ENCODE assay signal across 7 mouse cellular contexts in the genomic region with DNA sequence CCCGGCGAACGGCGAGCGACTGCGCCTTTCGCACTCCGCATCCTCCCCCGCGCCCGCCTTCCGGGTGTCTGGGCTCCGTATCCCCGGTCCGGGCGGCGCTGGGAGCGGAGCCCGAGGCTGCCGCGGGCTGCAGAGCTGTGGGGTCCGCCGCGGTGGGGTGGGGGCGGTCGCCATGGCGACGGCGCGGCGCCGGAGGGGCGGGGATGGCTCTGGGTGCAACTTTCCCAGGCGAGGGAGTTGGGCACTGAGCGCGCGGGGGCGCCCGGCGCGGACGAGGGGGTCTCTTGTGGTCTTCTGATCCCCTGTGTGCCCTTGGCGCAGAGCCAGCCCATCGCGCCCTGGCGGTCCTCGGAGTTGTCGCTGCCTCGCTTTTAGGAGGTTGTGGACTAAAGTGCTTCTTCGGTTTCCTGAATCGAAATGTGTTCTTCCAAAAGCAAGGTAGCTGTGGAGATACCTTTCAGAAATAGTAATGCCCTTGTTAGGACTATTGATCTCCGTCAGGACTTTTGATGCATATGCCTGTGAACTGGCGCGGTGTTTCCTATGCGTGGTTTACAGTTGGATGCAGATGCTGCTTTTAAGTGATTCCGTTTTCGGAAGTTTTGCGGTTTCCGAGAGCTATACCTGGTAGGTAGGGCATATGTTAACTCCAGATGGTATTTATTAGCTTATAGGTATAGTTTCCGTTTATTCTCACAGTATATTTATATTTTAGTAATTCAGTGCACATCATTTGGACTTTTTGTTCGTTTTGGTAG. TPM values are rescaled to one million over a fixed set of nuclear protein-coding genes. Genes with fewer than 3 reads are reported as not detected.
DNase-seq lines count a peak whose midpoint lies in the region; ATAC-seq and TF ChIP-seq lines count a peak whose summit lies in the region.

No protein-coding gene starts in this region.

- peak overlapping the region; percentile 95 for H3K9ac ChIP-seq in MEL (ENCODE audit: control insufficient read depth, low read depth, low read length, poor library complexity, severe bottlenecking)
- peak overlapping the region; percentile 83 for H3K9ac ChIP-seq in forebrain, embryonic 13.5 days
- H3K9ac ChIP-seq in hindbrain, embryonic 12.5 days, result peak overlapping the region; percentile 73

- H3K79me2 ChIP-seq in MEL (ENCODE audit: control insufficient read depth, insufficient read depth, low read length, poor library complexity), result peaks cover 45% of the 10 kb centered on the region

- 0 out of 6 replicates have a peak, but pooled peaks of 1 of the 3 experiments have one; percentile 3 for TF ChIP-seq CTCF in MEL (IDR thresholded peaks at IDR 0.05 in 2 of 3, conservative IDR thresholded peaks at IDR 0.05 in 1 of 3; ENCODE audit: control insufficient read depth in 1 of 3, insufficient read depth in 1 of 3, low read depth in 2 of 3, low read length in 3 of 3, poor library complexity in 1 of 3, severe bottlenecking in 1 of 3)

- H3K36me3 ChIP-seq in MEL (ENCODE audit: control insufficient read depth in 1 of 2, insufficient read depth in 2 of 2, low read length in 2 of 2), result peaks cover 0 to 29% of the 10 kb centered on the region in 2 experiments; a peak in 2 of 4 replicates
- H3K36me3 ChIP-seq in forebrain, embryonic 13.5 days (ENCODE audit: poor library complexity, severe bottlenecking), result no peaks in the 10 kb centered on the region
- H3K36me3 ChIP-seq in hindbrain, embryonic 12.5 days, result no peaks in the 10 kb centered on the region

- no peaks in the 10 kb centered on the region for H3K9me3 ChIP-seq in MEL (replicated peaks; ENCODE audit: insufficient read depth, low read length)
- H3K9me3 ChIP-seq in forebrain, embryonic 13.5 days (replicated peaks), result no peaks in the 10 kb centered on the region
- no peaks in the 10 kb centered on the region for H3K9me3 ChIP-seq in hindbrain, embryonic 12.5 days (replicated peaks)

- WGBS in forebrain, embryonic 13.5 days, result 2% methylated on average over 58 of the region's 61 CpGs
- 1% methylated on average over 54 of the region's 61 CpGs for WGBS in hindbrain, embryonic 12.5 days

- intact Hi-C loops in left cerebral cortex, postnatal 10 days (cut with DNase I), result no loop called here

- peak overlapping the region; percentile 65 for H3K4me2 ChIP-seq in forebrain, embryonic 13.5 days
- H3K4me2 ChIP-seq in hindbrain, embryonic 12.5 days (replicated peaks), result peak overlapping the region; percentile 67

- TF ChIP-seq POLR2A in MEL (IDR thresholded peaks at IDR 0.05; ENCODE audit: control insufficient read depth in 1 of 2, insufficient read depth in 1 of 2, low read depth in 1 of 2, low read length in 2 of 2, poor library complexity in 1 of 2), result no peak

- TF ChIP-seq RAD21 in MEL (IDR thresholded peaks at IDR 0.05; ENCODE audit: low read depth, low read length), result no peak

- peak overlapping the region; percentile 68 for H3K27ac ChIP-seq in MEL (ENCODE audit: control insufficient read depth, low read depth, low read length)
- peak overlapping the region; percentile 92 for H3K27ac ChIP-seq in forebrain, embryonic 13.5 days
- H3K27ac ChIP-seq in hindbrain, embryonic 12.5 days, result peak overlapping the region; percentile 93

- peak; percentile 75 for DNase-seq in MEL (ENCODE audit: low read depth, low spot score)
- DNase-seq in brain, embryonic 18.5 days (ENCODE audit: low read depth, low spot score), result peak; percentile 34
- DNase-seq in left cerebral cortex, postnatal 10 days (ENCODE audit: extremely low spot score in 1 of 2, low spot score in 2 of 2), result peak; percentile 64 to 89
- DNase-seq in skeletal muscle tissue, adult 2 months (ENCODE audit: low read depth, low spot score), result peak; percentile 38

- 0 out of 4 replicates have a peak, but pooled peaks of 1 of the 2 experiments have one; percentile 17 for TF ChIP-seq EP300 in MEL (IDR thresholded peaks at IDR 0.05; ENCODE audit: low read depth in 1 of 2, low read length in 2 of 2)

- H3K27me3 ChIP-seq in MEL (ENCODE audit: control insufficient read depth in 1 of 2, insufficient read depth in 2 of 2, low read length in 2 of 2), result no peaks in the 10 kb centered on the region
- no peaks in the 10 kb centered on the region for H3K27me3 ChIP-seq in forebrain, embryonic 13.5 days
- no peaks in the 10 kb centered on the region for H3K27me3 ChIP-seq in hindbrain, embryonic 12.5 days

- ATAC-seq in forebrain, embryonic 13.5 days, result peak; percentile 94
- ATAC-seq in hindbrain, embryonic 12.5 days (ENCODE audit: low FRiP score), result peak; percentile 94
- ATAC-seq in megakaryocyte progenitor cell, adult 5-6 weeks (replicated peaks; ENCODE audit: poor library complexity), result peak; percentile 6

- H3K4me3 ChIP-seq in MEL (ENCODE audit: control insufficient read depth in 1 of 2, insufficient read depth in 1 of 2, low read depth in 2 of 2, low read length in 2 of 2), result peak overlapping the region; percentile 77 to 84
- H3K4me3 ChIP-seq in forebrain, embryonic 13.5 days, result peak overlapping the region; percentile 78
- peak overlapping the region; percentile 65 for H3K4me3 ChIP-seq in hindbrain, embryonic 12.5 days

- H3K4me1 ChIP-seq in MEL (ENCODE audit: control insufficient read depth in 1 of 2, insufficient read depth in 2 of 2, low read length in 2 of 2), result peaks cover 17 to 21% of the 10 kb centered on the region in 2 experiments
- H3K4me1 ChIP-seq in forebrain, embryonic 13.5 days, result peaks cover 25% of the 10 kb centered on the region
- peaks cover 10% of the 10 kb centered on the region for H3K4me1 ChIP-seq in hindbrain, embryonic 12.5 days

TF ChIP-seq in MEL, 35 proteins besides CTCF, POLR2A, EP300 and RAD21:
- TF ChIP-seq ZC3H11A (IDR thresholded peaks at IDR 0.05; ENCODE audit: low read depth, low read length) (no peak), MXI1 (IDR thresholded peaks at IDR 0.05; ENCODE audit: low read depth, low read length) (peak; percentile 61; the same call in 1 of the 2 replicates), UBTF (IDR thresholded peaks at IDR 0.05; ENCODE audit: borderline replicate concordance, insufficient read depth, low read depth, low read length) (peak; percentile 80; the same call in 1 of the 2 replicates), MYC (IDR thresholded peaks at IDR 0.05; ENCODE audit: low read depth, low read length) (0 out of 2 replicates have a peak, but pooled peaks have one; percentile 23), E2F4 (IDR thresholded peaks at IDR 0.05; ENCODE audit: borderline replicate concordance, low read depth, low read length) (no peak), MAFK (IDR thresholded peaks at IDR 0.05; ENCODE audit: borderline replicate concordance, low read depth, low read length) (no peak), MYB (IDR thresholded peaks at IDR 0.05; ENCODE audit: low read depth, low read length) (no peak), USF2 (IDR thresholded peaks at IDR 0.05; ENCODE audit: borderline replicate concordance in 1 of 2, insufficient read depth in 1 of 2, low read depth in 1 of 2, low read length in 2 of 2) (no peak), JUND (IDR thresholded peaks at IDR 0.05; ENCODE audit: low read depth, low read length) (no peak)

RNA-seq across cellular contexts. Expression of gene Prkaa1, which starts 0.5 kb away (rescaled TPM):
- total RNA-seq in MEL (2012; rRNA removed), result 18.3 and 20.0 TPM in 2 replicates
- 10 to 100 TPM in 1 of 2 experiments, not detected in 1; 23.0 TPM for polyA plus RNA-seq in MEL (2012; ENCODE audit: insufficient read depth in 1 of 2, insufficient read length in 2 of 2, low read depth in 1 of 2, low replicate concordance in 2 of 2, missing spikeins in 1 of 2)
- polyA plus RNA-seq in forebrain, embryonic 13.5 days (2015; fragmentation: Nextera tagmentation; extraction: Ambion mirVana), result 11.3 and 12.5 TPM in 2 replicates
- polyA plus RNA-seq in hindbrain, embryonic 12.5 days (2016; fragmentation: Nextera tagmentation; extraction: Ambion mirVana), result 17.0 and 18.1 TPM in 2 replicates
- 10 to 100 TPM; 15.7 to 18.2 TPM for total RNA-seq in left cerebral cortex, postnatal 10 days (2021)
- total RNA-seq in megakaryocyte progenitor cell, adult 5-6 weeks (2015), result 35.6 and 38.4 TPM in 2 replicates
- total RNA-seq in megakaryocyte progenitor cell, adult 5-6 weeks (2017), result 23.5 and 23.7 TPM in 2 replicates

RNA-seq across cellular contexts. Expression of gene Rpl37, which starts 27.8 kb away (rescaled TPM):
- 1,625 and 1,669 TPM in 2 replicates for total RNA-seq in MEL (2012; rRNA removed)
- polyA plus RNA-seq in MEL (2012; ENCODE audit: insufficient read depth in 1 of 2, insufficient read length in 2 of 2, low read depth in 1 of 2, low replicate concordance in 2 of 2, missing spikeins in 1 of 2), result 1,000 to 10,000 TPM in 1 of 2 experiments, 100 to 1,000 TPM in 1; 923 to 1,012 TPM
- polyA plus RNA-seq in forebrain, embryonic 13.5 days (2015; fragmentation: Nextera tagmentation; extraction: Ambion mirVana), result 431 and 548 TPM in 2 replicates
- 384 and 473 TPM in 2 replicates for polyA plus RNA-seq in hindbrain, embryonic 12.5 days (2016; fragmentation: Nextera tagmentation; extraction: Ambion mirVana)
- total RNA-seq in left cerebral cortex, postnatal 10 days (2021), result 100 to 1,000 TPM; 247 to 251 TPM
- total RNA-seq in megakaryocyte progenitor cell, adult 5-6 weeks (2015), result 1,416 and 1,430 TPM in 2 replicates
- total RNA-seq in megakaryocyte progenitor cell, adult 5-6 weeks (2017), result 1,966 and 2,167 TPM in 2 replicates

RNA-seq across cellular contexts. Expression of gene Card6, which starts 35.9 kb away (rescaled TPM):
- total RNA-seq in MEL (2012; rRNA removed), result 0.08 and 0.26 TPM in 2 replicates
- under 1 TPM in 1 of 2 experiments, not detected in 1; 0.13 TPM for polyA plus RNA-seq in MEL (2012; ENCODE audit: insufficient read depth in 1 of 2, insufficient read length in 2 of 2, low read depth in 1 of 2, low replicate concordance in 2 of 2, missing spikeins in 1 of 2)
- polyA plus RNA-seq in forebrain, embryonic 13.5 days (2015; fragmentation: Nextera tagmentation; extraction: Ambion mirVana), result 0.60 and 0.85 TPM in 2 replicates
- 1.2 and 2.2 TPM in 2 replicates for polyA plus RNA-seq in hindbrain, embryonic 12.5 days (2016; fragmentation: Nextera tagmentation; extraction: Ambion mirVana)
- under 1 TPM; 0.73 to 0.88 TPM for total RNA-seq in left cerebral cortex, postnatal 10 days (2021)
- 0.66 and 0.77 TPM in 2 replicates for total RNA-seq in megakaryocyte progenitor cell, adult 5-6 weeks (2015)
- total RNA-seq in megakaryocyte progenitor cell, adult 5-6 weeks (2017), result 0.04 and 0.41 TPM in 2 replicates

RNA-seq across cellular contexts. Expression of gene Ttc33, which starts 41.1 kb away (rescaled TPM):
- total RNA-seq in MEL (2012; rRNA removed), result 21.0 and 22.0 TPM in 2 replicates
- 10 to 100 TPM in 1 of 2 experiments, not detected in 1; 26.2 TPM for polyA plus RNA-seq in MEL (2012; ENCODE audit: insufficient read depth in 1 of 2, insufficient read length in 2 of 2, low read depth in 1 of 2, low replicate concordance in 2 of 2, missing spikeins in 1 of 2)
- polyA plus RNA-seq in forebrain, embryonic 13.5 days (2015; fragmentation: Nextera tagmentation; extraction: Ambion mirVana), result 52.5 and 52.8 TPM in 2 replicates
- 45.8 and 48.0 TPM in 2 replicates for polyA plus RNA-seq in hindbrain, embryonic 12.5 days (2016; fragmentation: Nextera tagmentation; extraction: Ambion mirVana)
- 10 to 100 TPM; 47.3 to 47.8 TPM for total RNA-seq in left cerebral cortex, postnatal 10 days (2021)
- total RNA-seq in megakaryocyte progenitor cell, adult 5-6 weeks (2015), result 29.4 and 38.4 TPM in 2 replicates
- 43.1 and 54.2 TPM in 2 replicates for total RNA-seq in megakaryocyte progenitor cell, adult 5-6 weeks (2017)

Comparison
In these comparisons a context has a peak if more than half of its experiments do, and no peak if none do; other contexts are left out.
1. Peak in every context shown above with its lines: DNase-seq, ATAC-seq, H3K4me3 ChIP-seq and H3K27ac ChIP-seq.
2. ATAC-seq: peak in every context shown above with its lines; median percentile 94 in forebrain, embryonic 13.5 days; 94 in hindbrain, embryonic 12.5 days; 6 in megakaryocyte progenitor cell, adult 5-6 weeks.